Mouse (Mus musculus) midbrain, embryonic 10.5 days (tissue): ENCODE data around the gene Atg9b. TPM values are rescaled to one million over a fixed set of nuclear protein-coding genes. Genes with fewer than 3 reads are reported as not detected.

Experiments used
- DNase-seq: peaks from one replicate; pipeline ENCODE4 v3.0.0-alpha.2; 2017; ENCODE audit warnings: low spot score
- H3K27ac ChIP-seq: fragments of 300-500 bp; sonication (generic); replicated peaks from 2 replicates; pipeline ENCODE4 v1.5.1; 2016; ENCODE audit warnings: mild to moderate bottlenecking
- H3K27me3 ChIP-seq: fragments of 300-500 bp; sonication (generic); 2 replicates; pipeline ENCODE4 v1.6.1; 2016; ENCODE audit warnings: low read depth, mild to moderate bottlenecking; ENCODE audit not compliant: poor library complexity, severe bottlenecking
- H3K36me3 ChIP-seq: fragments of 300-500 bp; sonication (generic); 2 replicates; pipeline ENCODE4 v1.6.1; 2016; ENCODE audit warnings: mild to moderate bottlenecking, moderate library complexity
- H3K4me1 ChIP-seq: fragments of 300-500 bp; sonication (generic); 2 replicates; pipeline ENCODE4 v1.6.1; 2016
- H3K4me3 ChIP-seq: fragments of 300-500 bp; sonication (generic); 2 replicates; pipeline ENCODE4 v1.5.1; 2016; ENCODE audit warnings: mild to moderate bottlenecking, moderate library complexity
- H3K9me3 ChIP-seq: fragments of 300-500 bp; sonication (generic); replicated peaks from 2 replicates; pipeline ENCODE4 v1.6.1; 2016; ENCODE audit warnings: mild to moderate bottlenecking
- WGBS: fragments of 180-500 bp; shearing (Covaris S2); methylation state at CpG from one replicate; pipeline ENCODE4 v1.1.7; 2016; 5-methylcytosine and 5-hydroxymethylcytosine counted together
- polyA plus RNA-seq: library from polyadenylated mRNA; unstranded; fragments of >200 nt; fragmentation: Nextera tagmentation; extraction: Ambion mirVana; gene quantifications from 2 replicates; pipeline ENCODE4 v1.2.1, GENCODE M21; 2016

Gene Atg9b
- polyA plus RNA-seq, 1 experiment from 2014 or later = 0.72 TPM

DNA sequence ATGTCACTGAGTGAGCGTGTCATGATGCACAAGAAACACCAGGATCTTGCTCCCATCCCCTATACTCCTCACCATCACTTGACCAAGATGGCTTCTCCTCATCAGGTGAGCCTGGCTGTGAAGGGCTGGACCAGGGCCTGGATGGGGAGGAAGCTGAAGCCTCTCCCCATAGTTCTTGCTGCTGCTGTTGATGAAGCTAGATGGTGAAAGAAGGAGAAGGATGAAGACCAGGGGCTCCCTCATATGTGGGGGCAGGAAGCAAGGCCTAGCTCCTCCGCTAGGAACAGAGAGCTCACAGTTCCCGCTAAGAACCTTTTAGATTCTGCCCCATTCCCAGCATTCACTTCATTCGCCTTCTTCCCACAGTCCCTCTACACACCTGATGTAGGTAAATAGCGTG is 6.6 kb downstream of the Atg9b start:
- Histone ChIP-seq H3K36me3 (no peaks in the 10 kb centered on the region), H3K27ac (no peak overlapping the region), H3K27me3 (peaks cover 62% of the 10 kb centered on the region), H3K9me3 (no peaks in the 10 kb centered on the region), H3K4me3 (no peak overlapping the region), H3K4me1 (peaks cover 61% of the 10 kb centered on the region)
- DNase-seq = no peak
- WGBS = 87% methylated on average over 5 of the region's 5 CpGs

DNA sequence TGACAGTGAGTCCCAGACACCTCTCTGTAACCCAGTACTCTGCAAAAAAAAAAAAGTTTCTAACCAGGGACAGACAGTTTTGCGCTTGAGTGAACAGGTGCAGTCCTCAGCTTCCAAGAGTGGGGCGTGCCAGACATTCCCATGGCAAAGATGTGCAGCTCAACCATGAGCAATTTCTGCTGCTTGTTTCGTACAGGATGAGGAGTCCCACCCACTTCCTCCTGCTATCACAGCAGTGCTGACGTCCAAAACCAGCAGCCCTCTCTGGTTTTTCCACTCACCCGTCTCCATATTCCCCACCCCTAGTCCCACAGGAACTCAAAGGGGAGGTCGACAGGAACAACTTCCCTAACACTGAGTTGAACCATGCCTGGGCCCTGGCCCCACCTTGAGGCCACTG is 7.5 kb downstream of the Atg9b start:
- Histone ChIP-seq H3K27me3 (peaks cover 52% of the 10 kb centered on the region), H3K4me1 (peaks cover 65% of the 10 kb centered on the region), H3K36me3 (no peaks in the 10 kb centered on the region), H3K27ac (no peak overlapping the region), H3K4me3 (no peak overlapping the region), H3K9me3 (no peaks in the 10 kb centered on the region)
- 72% methylated on average over 6 of the region's 6 CpGs for WGBS
- no peak for DNase-seq

DNA sequence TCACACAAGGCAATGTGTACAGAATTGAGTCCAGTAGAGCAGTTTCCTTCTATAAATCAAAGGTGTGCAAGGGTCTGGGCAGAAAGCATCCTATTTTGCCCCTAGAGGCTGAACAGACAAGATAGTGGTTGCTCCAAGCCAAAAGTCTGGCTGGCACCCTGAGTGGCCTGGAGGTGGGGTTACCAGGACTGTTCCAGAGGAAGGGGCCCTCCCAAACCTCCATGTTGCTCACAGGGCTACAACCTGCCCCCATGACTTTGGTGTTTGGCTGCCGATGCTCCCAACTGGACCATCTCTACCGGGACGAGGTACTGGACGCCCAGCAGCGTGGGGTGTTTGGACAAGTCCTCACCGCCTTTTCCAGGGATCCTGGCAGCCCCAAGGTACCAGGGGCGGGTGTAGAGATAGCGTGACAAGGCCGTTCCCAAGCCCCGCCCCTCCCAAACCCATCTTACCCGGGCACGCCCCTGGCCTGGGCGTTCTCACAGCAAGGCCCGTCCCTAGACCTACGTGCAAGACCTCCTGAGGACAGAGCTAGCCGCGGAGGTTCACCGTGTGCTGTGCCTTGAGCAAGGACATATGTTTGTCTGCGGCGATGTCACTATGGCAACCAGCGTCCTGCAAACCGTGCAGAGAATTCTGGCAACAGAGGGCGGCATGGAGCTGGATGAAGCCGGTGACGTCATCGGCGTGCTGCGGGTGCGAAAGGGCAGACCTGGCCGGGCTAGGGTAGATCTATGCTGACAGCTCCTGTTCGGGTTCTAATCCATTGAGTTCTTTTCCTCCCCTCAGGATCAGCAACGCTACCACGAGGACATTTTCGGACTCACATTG is 8.7 kb downstream of the Atg9b start:
- H3K27me3 ChIP-seq = peaks cover 41% of the 10 kb centered on the region
- peak; percentile 95 for DNase-seq
- H3K4me3 ChIP-seq = peak overlapping the region; percentile 59
- WGBS = under 1% methylated on average over 34 of the region's 34 CpGs
- peak overlapping the region; percentile 84 for H3K27ac ChIP-seq
- no peaks in the 10 kb centered on the region for H3K36me3 ChIP-seq
- no peaks in the 10 kb centered on the region for H3K9me3 ChIP-seq
- peaks cover 58% of the 10 kb centered on the region for H3K4me1 ChIP-seq

DNA sequence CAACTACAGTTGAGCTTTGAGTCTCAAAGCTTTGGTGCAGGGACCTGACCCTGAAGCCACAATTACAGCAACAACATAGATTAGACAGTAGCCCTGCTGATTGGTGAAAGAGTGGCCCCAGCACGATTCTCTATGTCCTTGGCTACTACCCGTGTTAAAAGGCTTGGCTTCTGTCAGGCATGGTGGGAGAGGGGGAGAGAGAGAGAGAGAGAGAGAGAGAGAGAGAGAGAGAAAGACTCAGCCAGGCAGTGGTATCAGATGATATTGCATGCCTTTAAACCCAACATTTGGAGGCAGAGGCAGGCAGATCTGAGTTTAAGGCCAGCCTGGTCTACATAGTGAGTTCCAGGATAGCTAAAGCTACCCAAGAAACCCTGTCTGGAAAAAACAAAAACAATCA is 10.0 kb downstream of the Atg9b start:
- Histone ChIP-seq H3K9me3 (no peaks in the 10 kb centered on the region), H3K27ac (no peak overlapping the region), H3K36me3 (no peaks in the 10 kb centered on the region), H3K4me3 (no peak overlapping the region), H3K4me1 (peaks cover 54% of the 10 kb centered on the region), H3K27me3 (peaks cover 28% of the 10 kb centered on the region)
- no peak for DNase-seq
- 76% methylated on average over 2 of the region's 2 CpGs for WGBS

DNA sequence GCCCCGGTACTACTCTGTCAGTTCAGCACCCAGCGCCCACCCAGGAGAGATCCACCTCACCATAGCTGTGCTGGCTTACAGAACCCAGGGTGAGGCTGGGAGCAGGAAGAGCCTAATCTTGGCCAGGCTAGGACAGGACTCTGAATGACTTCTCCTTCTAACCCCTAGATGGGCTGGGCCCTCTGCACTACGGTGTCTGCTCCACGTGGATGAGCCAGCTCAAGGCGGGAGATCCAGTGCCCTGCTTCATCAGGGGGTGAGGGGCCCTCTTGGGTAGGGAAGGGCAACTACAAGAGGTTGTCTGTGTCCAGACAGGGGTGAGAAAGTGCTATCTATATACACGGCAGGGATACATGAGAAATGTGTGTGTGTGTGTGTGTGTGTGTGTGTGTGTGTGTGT is 10.5 kb downstream of the Atg9b start:
- Histone ChIP-seq H3K27ac (no peak overlapping the region), H3K36me3 (no peaks in the 10 kb centered on the region), H3K9me3 (no peaks in the 10 kb centered on the region), H3K4me3 (no peak overlapping the region), H3K4me1 (peaks cover 49% of the 10 kb centered on the region), H3K27me3 (peaks cover 23% of the 10 kb centered on the region)
- no peak for DNase-seq
- 77% methylated on average over 6 of the region's 6 CpGs for WGBS

DNA sequence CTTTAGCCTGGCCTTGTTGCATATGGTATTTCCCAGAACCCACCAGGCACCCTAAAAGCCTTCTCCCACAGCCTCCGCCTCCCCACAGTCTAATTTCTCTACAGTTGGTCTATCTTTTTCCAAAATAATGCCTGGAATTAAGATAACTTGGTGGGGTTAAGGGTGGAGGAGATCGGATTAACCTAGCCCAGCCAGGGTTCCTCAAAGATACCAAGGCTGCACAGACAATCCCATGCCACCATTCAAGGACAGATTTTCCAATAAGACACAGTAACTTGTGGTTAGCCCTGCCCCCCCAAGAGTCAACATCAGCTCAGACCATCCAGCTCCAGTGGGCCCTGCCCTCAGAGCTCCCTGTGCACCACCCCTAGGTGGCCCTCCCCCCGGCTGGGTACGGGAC is 11.4 kb downstream of the Atg9b start:
- WGBS = 91% methylated on average over 4 of the region's 4 CpGs
- Histone ChIP-seq H3K36me3 (no peaks in the 10 kb centered on the region), H3K4me1 (peaks cover 43% of the 10 kb centered on the region), H3K27ac (0 out of 2 replicates have a peak overlapping the region, but pooled peaks have one; percentile 9), H3K9me3 (no peaks in the 10 kb centered on the region), H3K4me3 (no peak overlapping the region), H3K27me3 (peaks cover 13% of the 10 kb centered on the region)
- DNase-seq = no peak

DNA sequence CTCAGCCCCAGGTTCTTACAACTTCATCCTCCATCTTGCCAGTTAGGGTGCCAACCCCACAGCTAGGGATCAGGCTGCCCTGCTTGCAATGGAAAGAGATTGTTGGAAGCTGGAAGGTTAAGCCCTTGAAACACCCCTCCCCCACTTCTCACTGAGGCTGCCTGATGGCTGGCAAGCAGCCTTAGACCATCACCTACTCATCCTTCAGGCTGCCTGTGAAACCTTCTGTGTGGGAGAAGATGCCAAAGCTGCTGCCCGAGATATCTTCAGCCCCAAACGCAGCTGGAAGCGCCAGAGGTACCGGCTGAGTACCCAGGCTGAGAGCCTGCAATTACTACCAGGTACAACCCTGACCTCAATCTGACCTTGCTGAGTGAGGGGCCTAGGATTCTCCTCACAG is 12.4 kb downstream of the Atg9b start:
- Histone ChIP-seq H3K27ac (no peak overlapping the region), H3K4me3 (no peak overlapping the region), H3K27me3 (peaks cover 3% of the 10 kb centered on the region), H3K9me3 (no peaks in the 10 kb centered on the region), H3K4me1 (peaks cover 43% of the 10 kb centered on the region), H3K36me3 (no peaks in the 10 kb centered on the region)
- WGBS = 84% methylated on average over 4 of the region's 4 CpGs
- DNase-seq = no peak

DNA sequence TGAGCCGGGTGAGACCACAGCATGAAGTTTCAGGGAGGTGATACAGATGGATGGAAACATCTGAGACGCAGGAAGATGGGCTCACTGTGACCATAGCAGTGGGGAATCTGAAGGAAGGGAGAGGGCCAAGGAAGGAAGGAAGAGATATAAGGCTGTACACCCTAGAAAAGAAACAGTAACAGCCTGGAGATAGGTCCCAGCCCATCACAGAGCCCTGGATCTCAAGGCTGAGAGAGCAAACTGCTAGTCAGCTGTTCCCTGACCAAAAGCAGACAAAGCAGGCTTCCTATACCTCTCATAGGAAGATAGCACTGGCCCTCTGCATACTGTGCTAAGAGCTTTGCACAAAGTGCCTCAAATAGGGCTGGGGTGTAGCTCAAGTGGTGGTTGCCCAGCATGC is 13.2 kb downstream of the Atg9b start:
- WGBS = 80% methylated on average over 2 of the region's 2 CpGs
- no peak for DNase-seq
- Histone ChIP-seq H3K4me1 (peaks cover 38% of the 10 kb centered on the region), H3K9me3 (no peaks in the 10 kb centered on the region), H3K27me3 (no peaks in the 10 kb centered on the region), H3K36me3 (no peaks in the 10 kb centered on the region), H3K4me3 (no peak overlapping the region), H3K27ac (0 out of 2 replicates have a peak overlapping the region, but pooled peaks have one; percentile 14)

DNA sequence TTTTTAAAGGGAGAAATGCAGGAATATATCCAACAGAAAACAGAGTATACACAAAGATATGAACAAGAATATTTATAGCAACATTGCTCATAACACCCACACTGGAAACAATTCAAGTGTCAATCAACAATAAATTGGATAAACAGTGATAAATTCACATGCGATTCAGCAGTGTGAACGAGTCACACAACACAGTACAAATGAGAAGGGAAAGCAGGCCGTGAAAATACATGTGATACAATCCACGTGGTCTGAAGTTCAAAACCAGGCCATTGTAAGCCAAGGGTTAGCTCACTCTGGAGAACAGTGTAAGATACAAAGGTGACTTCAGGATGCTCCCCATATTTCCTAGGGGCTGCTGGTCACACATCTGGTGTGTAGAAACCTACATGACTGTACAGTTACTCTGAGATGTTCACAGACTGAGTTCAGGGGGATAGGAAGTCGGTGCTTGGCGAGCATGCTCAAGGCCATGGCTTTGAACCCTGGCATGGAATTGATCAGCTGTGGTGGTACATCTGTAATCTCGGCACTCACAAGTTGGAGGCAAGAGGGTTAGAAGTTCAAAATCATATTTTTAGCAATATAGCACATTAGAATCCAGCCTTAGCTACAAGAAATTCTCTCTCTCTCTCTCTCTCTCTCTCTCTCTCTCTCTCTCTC is 17.1 kb downstream of the Atg9b start:
- DNase-seq = no peak
- Histone ChIP-seq H3K27ac (no peak overlapping the region), H3K36me3 (no peaks in the 10 kb centered on the region), H3K4me3 (no peak overlapping the region), H3K9me3 (no peaks in the 10 kb centered on the region), H3K4me1 (peaks cover 19% of the 10 kb centered on the region), H3K27me3 (no peaks in the 10 kb centered on the region; the same call in 1 of the 2 replicates)
- WGBS = 90% methylated on average over 7 of the region's 7 CpGs

DNA sequence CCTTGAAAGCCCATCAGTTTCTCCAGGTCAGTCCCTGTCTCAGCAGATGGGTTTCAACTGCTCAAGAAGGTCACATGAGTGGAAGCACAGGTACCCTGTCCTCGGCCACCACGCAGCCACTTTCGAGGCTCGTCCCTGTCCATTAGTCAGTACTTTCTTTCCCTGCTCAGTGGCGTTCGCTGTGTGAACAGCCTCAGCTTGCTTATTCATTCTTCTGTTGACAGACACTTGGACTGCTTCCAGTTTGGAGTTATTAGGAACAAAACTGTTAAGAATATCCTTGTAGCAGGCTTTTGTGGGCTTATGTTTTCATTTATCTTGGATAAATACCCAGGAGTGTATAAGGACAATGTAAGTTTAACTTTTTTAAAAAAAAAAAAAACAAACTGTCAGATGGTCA is 17.7 kb downstream of the Atg9b start:
- no peak for DNase-seq
- WGBS = 85% methylated on average over 6 of the region's 6 CpGs

DNA sequence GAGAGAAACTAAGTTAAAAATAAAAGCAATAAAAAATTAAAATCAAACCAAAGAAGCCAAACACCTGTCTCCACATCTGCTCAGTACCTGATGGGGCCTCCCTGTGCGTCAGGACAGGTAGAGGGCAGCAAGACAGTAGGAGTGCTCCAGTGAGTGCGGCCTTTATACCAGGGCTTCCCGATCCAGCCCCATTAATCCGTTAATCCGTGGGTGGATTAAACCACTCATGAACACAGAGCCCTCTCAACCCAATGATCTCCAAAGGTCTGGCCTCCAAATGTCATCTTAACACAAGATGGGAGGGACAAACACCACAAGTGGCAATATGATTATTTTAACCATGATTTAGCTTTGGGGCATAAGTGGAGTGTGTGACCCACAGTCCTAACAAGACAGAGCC is 18.1 kb downstream of the Atg9b start:
- Histone ChIP-seq H3K4me3 (no peak overlapping the region), H3K36me3 (no peaks in the 10 kb centered on the region), H3K4me1 (peaks cover 17% of the 10 kb centered on the region), H3K27me3 (no peaks in the 10 kb centered on the region; the same call in 1 of the 2 replicates), H3K27ac (no peak overlapping the region), H3K9me3 (no peaks in the 10 kb centered on the region)
- WGBS = 62% methylated on average over 5 of the region's 5 CpGs
- DNase-seq = no peak

More for the DNA sequence above, 17.7 kb downstream of the Atg9b start:
- Histone ChIP-seq H3K27me3 (no peaks in the 10 kb centered on the region; the same call in 1 of the 2 replicates), H3K27ac (no peak overlapping the region), H3K4me3 (no peak overlapping the region), H3K36me3 (no peaks in the 10 kb centered on the region), H3K4me1 (peaks cover 17% of the 10 kb centered on the region), H3K9me3 (no peaks in the 10 kb centered on the region)

DNA sequence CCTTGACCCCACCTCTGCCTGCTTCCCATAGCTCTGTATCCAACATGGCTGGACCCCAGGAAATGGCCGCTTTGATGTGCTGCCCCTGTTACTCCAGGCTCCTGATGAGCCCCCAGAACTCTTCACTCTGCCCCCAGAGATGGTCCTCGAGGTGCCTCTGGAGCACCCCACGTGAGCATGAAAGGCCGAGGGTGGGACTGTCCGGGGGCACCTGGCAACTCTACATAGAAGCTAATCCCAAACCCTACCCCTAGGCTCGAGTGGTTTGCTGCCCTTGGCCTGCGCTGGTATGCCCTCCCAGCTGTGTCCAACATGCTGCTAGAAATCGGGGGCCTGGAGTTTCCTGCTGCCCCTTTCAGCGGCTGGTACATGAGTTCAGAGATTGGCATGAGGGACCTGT is 22.2 kb downstream of the Atg9b start:
- Histone ChIP-seq H3K9me3 (no peaks in the 10 kb centered on the region), H3K4me3 (no peak overlapping the region), H3K36me3 (no peaks in the 10 kb centered on the region), H3K27me3 (peaks cover 3% of the 10 kb centered on the region; the same call in 1 of the 2 replicates), H3K27ac (0 out of 2 replicates have a peak overlapping the region, but pooled peaks have one; percentile 1), H3K4me1 (peaks cover 12% of the 10 kb centered on the region)
- DNase-seq = no peak
- 83% methylated on average over 9 of the region's 9 CpGs for WGBS

DNA sequence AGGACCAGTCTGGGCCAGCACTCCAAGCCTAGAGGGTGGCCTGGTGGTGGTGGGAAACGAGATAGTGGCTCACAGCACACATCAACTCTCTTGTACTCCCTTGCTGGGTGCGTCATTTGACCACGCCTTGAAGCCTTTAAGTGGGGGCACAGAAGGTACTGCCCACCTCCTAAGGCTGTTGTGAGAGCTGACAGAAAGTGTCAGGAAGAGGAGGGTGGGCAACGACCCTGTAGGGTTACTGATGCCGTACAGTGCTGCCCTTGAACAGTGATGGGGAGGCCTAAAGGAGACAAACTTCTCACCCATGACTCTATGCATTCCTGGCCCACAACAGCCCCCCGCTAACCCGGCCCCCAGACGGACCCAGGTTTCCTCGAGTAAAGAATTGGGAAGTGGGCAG is 25.5 kb downstream of the Atg9b start:
- H3K27ac ChIP-seq = no peak overlapping the region
- H3K4me3 ChIP-seq = no peak overlapping the region
- no peak for DNase-seq
- 88% methylated on average over 9 of the region's 9 CpGs for WGBS
- H3K9me3 ChIP-seq = no peaks in the 10 kb centered on the region
- peaks cover 9% of the 10 kb centered on the region; the same call in 1 of the 2 replicates for H3K27me3 ChIP-seq
- peaks cover 22% of the 10 kb centered on the region for H3K4me1 ChIP-seq
- H3K36me3 ChIP-seq = no peaks in the 10 kb centered on the region
